Mouse (Mus musculus) kidney, postnatal 4 days (tissue): ENCODE results near the gene Zpbp.

Experiments used
- DNase-seq, 2 experiments: peaks; one replicate each; pipeline ENCODE4 v3.0.0; 2021; ENCODE audit warnings: mixed read lengths in 2 of 2

The Zpbp gene

GRCm38 (mm10) chr11:11461635-11462560 is at the start of gene Zpbp, which contains the start of gene Spata48:
Gene Zpbp (minus strand): TSS chr11:11462408.
Gene Spata48 (plus strand): TSS chr11:11462094.
- DNase-seq, result peak; percentile 94 to 96

DNA sequence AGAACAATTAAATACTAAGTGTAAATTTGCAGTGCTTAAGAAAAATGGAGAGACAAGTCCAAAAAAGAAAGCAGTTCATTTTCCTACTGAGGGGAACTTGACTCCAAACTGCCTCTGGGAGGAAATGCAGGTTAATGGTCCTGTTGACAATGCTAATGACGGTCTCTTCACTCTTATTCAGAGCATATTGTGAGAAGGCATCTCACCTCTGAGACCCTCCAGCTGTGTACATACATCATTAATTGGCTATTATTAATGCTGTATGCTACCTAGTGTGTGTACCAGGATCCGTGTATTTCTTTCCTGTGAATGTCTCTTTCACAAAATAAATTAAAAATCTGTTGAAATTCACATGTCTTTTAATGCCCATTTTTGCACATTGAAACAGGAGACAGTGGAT is 47.2 kb upstream of the Zpbp start:
- no peak for DNase-seq

- no peak for DNase-seq
These were observed 44.0 kb upstream of the Zpbp start for GRCm38 (mm10) chr11:11506187-11506586.

- DNase-seq, result peak; percentile 11 to 25
These were observed 37.7 kb upstream of the Zpbp start for GRCm38 (mm10) chr11:11499944-11500343.

DNA sequence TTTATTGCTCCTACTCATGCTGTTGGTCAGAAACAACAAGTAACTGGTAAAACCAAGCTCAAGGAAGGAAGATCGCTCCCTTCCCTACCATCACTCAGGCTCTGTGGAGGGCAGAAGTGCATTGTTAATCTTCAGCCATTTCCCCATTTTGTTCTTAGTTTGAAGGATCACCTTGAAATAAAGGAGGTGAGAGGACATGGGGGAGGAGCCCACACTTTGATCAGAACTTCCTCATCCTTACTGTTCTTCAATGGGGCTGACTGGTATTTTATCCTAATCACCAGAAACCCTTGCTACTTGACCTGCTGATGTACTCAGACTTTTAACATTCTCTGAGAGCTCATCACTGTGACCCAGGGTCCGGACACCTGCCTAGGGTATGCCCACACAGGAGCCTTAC is 33.5 kb upstream of the Zpbp start:
- no peak for DNase-seq

DNA sequence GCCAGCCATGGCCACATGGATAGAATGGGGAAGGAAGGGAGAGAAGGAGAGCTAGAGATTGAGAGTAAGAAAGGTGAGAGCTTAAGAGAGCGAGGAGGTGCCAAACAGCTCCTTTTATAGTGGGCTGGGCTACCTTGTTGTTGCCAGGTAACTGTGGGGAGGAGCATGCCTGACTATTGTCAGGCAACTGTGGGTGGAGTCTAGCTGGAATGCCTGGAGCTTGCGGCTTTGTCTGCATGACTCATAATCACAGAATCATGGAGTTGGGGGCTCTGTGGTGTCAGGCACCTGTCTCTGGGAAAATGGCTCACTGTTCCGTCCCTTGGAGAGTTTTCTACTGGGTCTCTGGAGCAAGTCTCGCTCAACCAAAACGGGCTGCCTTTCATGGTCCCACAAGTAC is 29.8 kb upstream of the Zpbp start:
- no peak for DNase-seq

- no peak for DNase-seq
These were observed 22.2 kb upstream of the Zpbp start for GRCm38 (mm10) chr11:11484378-11484777.

DNA sequence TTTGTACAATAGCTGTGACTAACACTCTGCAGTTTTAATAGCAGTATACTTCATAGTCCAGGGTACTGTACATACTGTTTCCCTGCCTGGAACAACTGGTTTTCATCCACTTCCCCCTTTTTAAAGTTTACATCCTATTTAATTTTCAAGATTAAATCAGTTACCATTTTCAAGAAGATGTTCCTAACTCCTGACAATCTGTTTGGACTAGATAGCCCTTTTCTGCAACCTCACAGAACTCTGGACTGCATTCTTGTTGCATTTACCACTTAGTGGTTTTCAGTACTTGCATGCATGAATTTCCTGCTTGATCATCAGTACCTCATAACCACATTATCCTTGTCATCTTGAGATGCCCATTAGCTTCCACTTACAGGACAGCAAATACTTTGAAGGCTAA is 6.7 kb upstream of the Zpbp start:
- no peak for DNase-seq

DNA sequence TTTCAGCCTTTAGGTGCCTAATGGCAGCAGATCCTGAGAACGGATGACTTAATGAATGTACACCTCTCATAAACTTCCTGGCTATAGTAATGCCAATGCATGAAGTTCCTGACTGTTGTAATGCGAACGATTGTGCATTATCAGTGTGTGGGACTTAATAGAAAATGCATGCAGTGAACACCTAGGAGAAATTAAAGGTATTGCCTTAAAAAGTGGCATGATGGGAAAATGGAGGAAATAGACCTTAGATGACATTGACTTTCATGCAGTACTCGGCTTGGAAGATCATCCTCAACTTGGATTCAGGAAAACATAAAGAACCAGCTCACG is 318 bp upstream of the Zpbp start:
- DNase-seq, result no peak

DNA sequence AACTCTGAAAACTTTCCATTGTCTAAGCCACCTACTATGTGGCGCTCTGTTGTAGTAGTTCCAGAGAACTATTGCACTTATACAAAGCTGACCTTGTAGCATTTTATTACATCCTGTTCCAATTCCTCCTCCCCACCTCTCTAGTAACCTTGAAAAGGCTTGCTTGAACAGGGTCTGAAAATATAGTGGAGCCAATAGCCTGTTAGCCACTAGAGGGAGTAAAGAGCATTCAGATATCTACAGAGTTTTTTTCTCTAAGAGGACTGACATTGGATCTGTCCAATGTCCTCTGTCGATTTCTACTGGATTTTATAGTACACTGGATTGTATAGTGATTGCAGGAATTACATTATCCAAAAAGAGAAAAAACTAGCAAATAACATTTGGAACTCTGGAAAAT is 7.2 kb downstream of the Zpbp start:
- DNase-seq, result no peak

DNA sequence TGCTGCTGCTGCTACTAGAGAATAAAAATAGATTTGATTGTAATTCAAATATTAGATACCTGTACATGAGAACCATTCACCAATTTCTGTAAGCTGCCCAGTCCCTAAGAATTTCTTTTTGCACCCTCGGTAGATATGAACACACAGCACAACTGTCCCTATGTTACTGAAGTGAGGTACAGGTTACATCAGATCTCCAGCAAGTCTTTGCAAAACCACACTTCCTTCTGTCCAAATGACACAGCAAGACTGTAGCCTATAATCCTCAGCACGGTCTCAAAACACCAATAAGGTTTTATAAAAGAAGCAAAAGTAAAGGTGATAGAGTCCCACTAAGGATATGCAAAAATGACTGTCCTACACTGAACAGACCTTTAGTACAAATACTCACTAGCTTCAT is 44.9 kb downstream of the Zpbp start:
- no peak for DNase-seq

DNA sequence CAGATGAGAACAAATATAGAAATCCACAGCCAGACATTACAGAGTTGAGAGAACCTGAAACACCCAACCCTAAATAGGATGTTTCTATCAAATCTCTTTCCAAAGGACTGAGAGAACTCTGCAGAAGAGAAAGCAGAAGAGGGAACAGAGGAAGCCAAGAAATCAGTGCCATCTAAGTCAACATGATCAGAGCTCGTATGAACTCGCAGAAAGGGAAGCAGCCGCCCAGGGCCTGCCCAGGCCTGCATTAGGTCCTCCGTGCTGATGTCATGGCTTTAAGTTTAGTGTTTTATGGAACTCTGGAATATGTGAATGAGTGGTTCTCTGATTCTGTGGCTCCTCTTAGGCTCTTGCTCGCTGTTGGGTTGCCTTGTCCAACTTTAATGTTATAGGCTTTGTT is 48.0 kb downstream of the Zpbp start:
- DNase-seq, result no peak

DNA sequence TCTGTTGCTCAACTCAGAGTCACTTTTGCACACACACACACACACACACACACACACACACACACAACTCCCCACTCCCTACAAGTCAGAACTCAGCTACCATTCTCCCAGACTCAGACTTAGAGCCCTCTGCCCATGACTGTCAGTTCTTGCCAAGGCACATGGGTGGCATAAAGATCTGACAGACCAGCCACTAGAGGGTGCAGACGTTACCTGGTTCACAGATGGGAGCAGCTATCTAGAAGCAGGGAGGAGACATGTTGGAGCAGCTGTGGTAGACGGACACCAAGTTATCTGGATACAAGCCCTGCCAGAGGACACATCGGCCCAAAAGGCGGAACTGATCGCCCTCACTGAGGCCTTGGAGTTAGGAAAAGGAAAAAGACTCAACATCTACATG is 67.5 kb downstream of the Zpbp start:
- DNase-seq, result no peak

- DNase-seq, result no peak
These were observed 69.0 kb downstream of the Zpbp start for GRCm38 (mm10) chr11:11393164-11393563.

DNA sequence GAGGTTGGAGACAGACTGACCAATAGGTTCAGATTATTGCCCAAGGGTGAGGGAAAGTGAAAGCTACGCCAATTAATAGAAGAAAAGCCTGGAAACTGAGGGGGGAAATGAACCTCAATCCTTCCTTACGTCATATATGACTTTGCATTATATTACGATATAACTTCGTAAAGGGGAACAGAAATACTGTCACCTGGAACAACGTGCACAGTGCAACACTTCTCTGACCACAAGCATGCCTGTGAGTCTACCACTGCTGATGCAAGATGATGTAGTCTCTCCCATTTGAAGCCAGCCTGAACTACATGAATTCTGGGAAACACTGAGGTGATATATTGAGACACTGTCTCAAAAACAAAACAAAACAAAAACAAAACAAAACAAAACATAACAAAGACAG is 90.9 kb downstream of the Zpbp start:
- DNase-seq, result no peak

- no peak for DNase-seq
These were observed 178.7 kb downstream of the Zpbp start for GRCm38 (mm10) chr11:11283512-11283911.

DNA sequence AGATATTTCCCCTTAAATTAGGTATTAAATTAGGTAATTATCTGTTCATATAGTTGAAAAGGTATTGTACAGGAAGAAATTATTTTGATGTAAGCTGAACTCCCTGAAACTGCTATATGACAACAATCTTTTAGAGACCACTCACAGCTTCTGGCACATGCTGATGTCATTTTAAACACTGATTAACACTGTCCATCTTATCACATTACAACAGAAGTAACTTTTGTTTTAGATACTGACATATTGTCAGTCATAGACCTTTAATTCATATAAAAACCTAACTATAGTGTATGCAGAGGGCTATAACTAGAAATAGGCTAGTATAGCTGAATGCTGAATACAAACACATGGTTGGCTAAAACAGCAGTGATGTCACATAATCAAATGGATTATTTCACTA is 182.1 kb downstream of the Zpbp start:
- no peak for DNase-seq

DNA sequence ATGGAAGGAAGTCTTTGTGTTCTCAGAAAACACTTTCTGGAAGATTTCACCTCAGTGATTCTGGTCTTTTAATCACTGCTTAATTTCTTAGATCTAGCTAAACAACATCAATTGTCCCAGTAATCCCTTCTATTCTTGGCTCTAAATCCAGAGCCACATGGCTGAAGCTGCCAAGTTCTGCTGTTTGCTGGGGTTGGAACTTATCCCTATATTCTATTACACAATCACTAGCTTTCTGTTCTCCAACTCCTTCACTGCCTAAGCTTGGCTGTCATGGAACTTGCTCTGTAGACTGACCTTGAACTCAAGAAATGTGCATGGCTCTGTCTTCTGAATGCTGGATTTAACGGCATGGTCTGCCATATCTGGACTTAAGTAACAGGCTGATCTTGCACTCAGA is 204.9 kb downstream of the Zpbp start:
- no peak for DNase-seq

DNA sequence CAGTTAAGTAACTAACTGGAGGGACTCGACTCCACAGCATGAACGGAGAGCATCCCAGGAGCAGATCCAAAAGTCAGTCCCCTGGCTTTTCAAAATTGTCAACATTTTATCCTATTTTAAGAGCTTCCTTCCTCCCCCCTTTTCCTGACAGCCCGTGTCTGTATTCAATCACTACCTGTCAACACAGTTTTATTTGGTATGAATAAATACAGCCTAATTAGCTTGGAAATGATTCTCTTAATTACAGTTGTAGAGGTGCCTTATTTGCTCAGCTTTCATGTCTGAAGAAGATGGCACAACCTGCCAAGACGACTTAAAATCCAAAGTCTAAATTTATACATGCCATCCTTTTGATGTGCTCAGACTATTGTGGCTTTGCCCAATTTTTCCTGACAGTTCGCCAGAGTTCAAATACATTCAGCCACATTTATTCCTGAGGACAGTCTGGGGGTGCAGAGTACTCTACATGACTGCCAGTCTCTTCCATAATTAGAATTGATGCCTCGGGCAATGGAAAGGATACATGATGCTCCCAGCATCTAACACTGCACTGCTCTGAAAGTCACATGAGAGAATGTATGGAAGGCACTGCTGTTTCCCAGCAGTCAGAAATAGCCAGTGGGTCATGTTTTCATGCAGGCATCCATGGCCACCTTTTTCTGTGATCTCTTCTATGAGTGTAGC is 219.4 kb downstream of the Zpbp start:
- no peak for DNase-seq

GRCm38 (mm10) chr11:11239346-11239745 is 222.9 kb downstream of the Zpbp start:
- peak; percentile 6 to 7 for DNase-seq
